Comparison of ENCODE assay signal across 12 mouse cellular contexts in the genomic region with DNA sequence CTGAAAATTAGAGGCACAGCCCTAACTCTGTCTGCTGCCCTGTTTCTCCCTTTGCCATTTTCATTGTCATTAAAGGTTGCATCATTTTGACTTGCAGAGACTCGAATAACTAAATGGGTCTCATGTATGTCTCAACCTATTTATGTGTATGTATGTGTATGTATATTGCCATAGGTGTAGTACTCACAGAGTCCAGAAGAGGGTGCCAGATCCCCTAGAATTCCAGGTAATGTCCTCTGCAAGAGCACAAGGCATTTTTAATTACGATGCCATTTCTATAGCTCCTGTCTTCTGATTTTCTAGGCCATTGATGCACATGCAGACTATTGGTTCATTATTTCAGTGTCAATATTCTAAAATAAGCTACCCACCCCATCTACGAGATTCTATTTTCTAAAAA.
DNase-seq lines count a peak whose midpoint lies in the region; ATAC-seq and TF ChIP-seq lines count a peak whose summit lies in the region.
"Had no signal": no experiment of that assay in that cellular context is flagged by ENCODE, and none has a peak within 500 bp of the region (broad histone marks: within the 10 kb centered on the region; RNA-seq: fewer than 3 reads in every experiment).

No protein-coding gene starts in this region.

- TF ChIP-seq CTCF in hindbrain, postnatal 0 days (IDR thresholded peaks at IDR 0.05; ENCODE audit: low read depth) = peak; percentile 53
- peak; percentile 57 for TF ChIP-seq CTCF in midbrain, postnatal 0 days (IDR thresholded peaks at IDR 0.05)
- peak; percentile 47 for TF ChIP-seq CTCF in Patski (IDR thresholded peaks at IDR 0.05)

- in situ Hi-C loops in Patski (cut with MboI; ENCODE audit: low pct_unique_long_range_greater_than_20kb) = no loop called here

- no peak overlapping the region for H3K9ac ChIP-seq in hindbrain, postnatal 0 days (replicated peaks; ENCODE audit: low read length)
- no peak overlapping the region for H3K9ac ChIP-seq in hindbrain, embryonic 13.5 days
- H3K9ac ChIP-seq in midbrain, postnatal 0 days (replicated peaks; ENCODE audit: low read length, poor library complexity, severe bottlenecking) = no peak overlapping the region
- H3K9ac ChIP-seq in midbrain, embryonic 15.5 days = no peak overlapping the region

- DNase-seq in hindbrain, postnatal 0 days (ENCODE audit: low spot score) = peak; percentile 21
- no peak for DNase-seq in midbrain, postnatal 0 days (ENCODE audit: low spot score)
- DNase-seq in Patski (ENCODE audit: low read depth, low spot score) = no peak
- peak; percentile 41 for DNase-seq in retina, embryonic 14.5 days (ENCODE audit: low spot score)
- DNase-seq in urinary bladder, adult 2 months (ENCODE audit: low spot score) = no peak
- no peak for DNase-seq in kidney, postnatal 14 days
- DNase-seq: layer of hippocampus, postnatal 36 days had no signal

- CTCF ChIA-PET in Patski (lab: Charles Lee) = interaction anchor here (1.4 to 1.5 kb wide), 2 partner anchors 12 kb away, joined by 4 to 5 read pairs; no protein-coding TSS in a partner anchor

- no peaks in the 10 kb centered on the region for H3K27me3 ChIP-seq in hindbrain, postnatal 0 days (ENCODE audit: insufficient read depth, low read length)
- H3K27me3 ChIP-seq in hindbrain, embryonic 13.5 days = no peaks in the 10 kb centered on the region
- H3K27me3 ChIP-seq in midbrain, postnatal 0 days (ENCODE audit: insufficient read depth, low read length) = no peaks in the 10 kb centered on the region
- no peaks in the 10 kb centered on the region for H3K27me3 ChIP-seq in midbrain, embryonic 15.5 days (replicated peaks)
- H3K27me3 ChIP-seq in Patski = no peaks in the 10 kb centered on the region

- POLR2A ChIA-PET in Patski (lab: Charles Lee) = no interaction called here

- no peak overlapping the region for H3K27ac ChIP-seq in hindbrain, postnatal 0 days
- no peak overlapping the region for H3K27ac ChIP-seq in hindbrain, embryonic 13.5 days
- no peak overlapping the region for H3K27ac ChIP-seq in midbrain, postnatal 0 days (ENCODE audit: low read depth, low read length)
- H3K27ac ChIP-seq in midbrain, embryonic 15.5 days = no peak overlapping the region
- H3K27ac ChIP-seq: heart, embryonic 10.5 days had no signal

- H3K4me3 ChIP-seq in hindbrain, postnatal 0 days (ENCODE audit: low read length) = no peak overlapping the region
- no peak overlapping the region for H3K4me3 ChIP-seq in hindbrain, embryonic 13.5 days
- H3K4me3 ChIP-seq in midbrain, postnatal 0 days (ENCODE audit: low read depth, low read length) = no peak overlapping the region
- H3K4me3 ChIP-seq in midbrain, embryonic 15.5 days = no peak overlapping the region
- H3K4me3 ChIP-seq: heart, embryonic 10.5 days had no signal

- no peaks in the 10 kb centered on the region for H3K9me3 ChIP-seq in hindbrain, postnatal 0 days (ENCODE audit: low read length)
- no peaks in the 10 kb centered on the region for H3K9me3 ChIP-seq in hindbrain, embryonic 13.5 days
- H3K9me3 ChIP-seq in midbrain, postnatal 0 days (ENCODE audit: low read length) = no peaks in the 10 kb centered on the region
- H3K9me3 ChIP-seq in midbrain, embryonic 15.5 days = no peaks in the 10 kb centered on the region
- H3K9me3 ChIP-seq: heart, embryonic 10.5 days had no signal

- no peak for ATAC-seq in hindbrain, postnatal 0 days
- ATAC-seq in hindbrain, embryonic 13.5 days (ENCODE audit: low FRiP score) = no peak
- no peak for ATAC-seq in midbrain, postnatal 0 days (ENCODE audit: low FRiP score)
- ATAC-seq in midbrain, embryonic 15.5 days (replicated peaks) = no peak
- no peak for ATAC-seq in Patski
- ATAC-seq: forebrain, embryonic 14.5 days; inflammation-experienced regulatory T-cells, adult 6 months had no signal

- no peak overlapping the region for H3K4me2 ChIP-seq in hindbrain, postnatal 0 days (ENCODE audit: low read depth, low read length)
- H3K4me2 ChIP-seq in hindbrain, embryonic 13.5 days = no peak overlapping the region
- H3K4me2 ChIP-seq in midbrain, postnatal 0 days (ENCODE audit: low read depth, low read length, poor library complexity, severe bottlenecking) = no peak overlapping the region
- H3K4me2 ChIP-seq in midbrain, embryonic 15.5 days = no peak overlapping the region

- H3K36me3 ChIP-seq in hindbrain, postnatal 0 days (ENCODE audit: insufficient read depth, low read length) = no peaks in the 10 kb centered on the region
- no peaks in the 10 kb centered on the region for H3K36me3 ChIP-seq in hindbrain, embryonic 13.5 days
- H3K36me3 ChIP-seq in midbrain, postnatal 0 days (ENCODE audit: insufficient read depth, low read length) = no peaks in the 10 kb centered on the region
- no peaks in the 10 kb centered on the region for H3K36me3 ChIP-seq in midbrain, embryonic 15.5 days (replicated peaks)
- H3K36me3 ChIP-seq: heart, embryonic 10.5 days had no signal

- no peaks in the 10 kb centered on the region; the same call in 1 of the 2 replicates for H3K4me1 ChIP-seq in hindbrain, postnatal 0 days (ENCODE audit: insufficient read depth, low read length)
- H3K4me1 ChIP-seq in hindbrain, embryonic 13.5 days (replicated peaks) = no peaks in the 10 kb centered on the region
- H3K4me1 ChIP-seq in midbrain, postnatal 0 days (ENCODE audit: insufficient read depth, low read length) = no peaks in the 10 kb centered on the region
- H3K4me1 ChIP-seq in midbrain, embryonic 15.5 days = no peaks in the 10 kb centered on the region
- H3K4me1 ChIP-seq: heart, embryonic 10.5 days had no signal

- 92% methylated on average over 3 of the region's 3 CpGs for WGBS in hindbrain, postnatal 0 days
- 91% methylated on average over 3 of the region's 3 CpGs for WGBS in hindbrain, embryonic 13.5 days
- 89% methylated on average over 3 of the region's 3 CpGs for WGBS in midbrain, postnatal 0 days
- 95% methylated on average over 3 of the region's 3 CpGs for WGBS in midbrain, embryonic 15.5 days

Comparison
In these comparisons a context has a peak if more than half of its experiments do, and no peak if none do; other contexts are left out.
1. DNase-seq: peak in hindbrain, postnatal 0 days (single experiment) and retina, embryonic 14.5 days (single experiment); none in midbrain, postnatal 0 days (single experiment), Patski (single experiment), urinary bladder, adult 2 months (single experiment) and kidney, postnatal 14 days (single experiment).
2. Peak in every context shown above with its lines, with median percentiles within 50 percentile points of each other: CTCF ChIP-seq.